Mouse (Mus musculus): Measurements from ENCODE around the gene Ercc1.

- TF ChIP-seq CTCF (IDR thresholded peaks at IDR 0.05) (no peak), EP300 (IDR thresholded peaks at IDR 0.05) (no peak)
These were observed 32.6 kb upstream of the Ercc1 start for GRCm38 (mm10) chr7:19311991-19312390.
